Comparison of ENCODE assay signal across 9 mouse cellular contexts in genomic region chr4:115962671-115963412, GRCm38 (mm10). TPM values are rescaled to one million over a fixed set of nuclear protein-coding genes. Genes with fewer than 3 reads are reported as not detected.
DNase-seq lines count a peak whose midpoint lies in the region; ATAC-seq and TF ChIP-seq lines count a peak whose summit lies in the region.
"Had no signal": no experiment of that assay in that cellular context is flagged by ENCODE, and none has a peak within 500 bp of the region (broad histone marks: within the 10 kb centered on the region; RNA-seq: fewer than 3 reads in every experiment).

No protein-coding gene starts in this region.

- H3K36me3 ChIP-seq in ES-Bruce4 (ENCODE audit: control insufficient read depth, insufficient read depth, low read length, poor library complexity, severe bottlenecking) = no peaks in the 10 kb centered on the region
- no peaks in the 10 kb centered on the region for H3K36me3 ChIP-seq in embryonic facial prominence, embryonic 11.5 days (replicated peaks; ENCODE audit: control insufficient read depth, insufficient read depth, low read depth, low read length)
- H3K36me3 ChIP-seq in hindbrain, embryonic 10.5 days = no peaks in the 10 kb centered on the region

- peak overlapping the region; percentile 47 for H3K4me3 ChIP-seq in ES-Bruce4 (ENCODE audit: low read depth, low read length)
- peak overlapping the region; percentile 56 for H3K4me3 ChIP-seq in embryonic facial prominence, embryonic 11.5 days (ENCODE audit: low read depth, low read length)
- H3K4me3 ChIP-seq in hindbrain, embryonic 10.5 days = peak overlapping the region; percentile 66
- peak overlapping the region; percentile 78 for H3K4me3 ChIP-seq in left cerebral cortex, adult 2 months

- intact Hi-C loops in left cerebral cortex, adult 2 months (cut with DNase I) = no loop called here

- no peak overlapping the region for H3K27ac ChIP-seq in ES-Bruce4 (ENCODE audit: insufficient read depth, low read length)
- H3K27ac ChIP-seq in embryonic facial prominence, embryonic 11.5 days (replicated peaks; ENCODE audit: low read depth, low read length) = no peak overlapping the region
- H3K27ac ChIP-seq in hindbrain, embryonic 10.5 days = peak overlapping the region; percentile 83
- no peak overlapping the region for H3K27ac ChIP-seq in left cerebral cortex, adult 2 months

- TF ChIP-seq CTCF in ES-Bruce4 (IDR thresholded peaks at IDR 0.05; ENCODE audit: low read depth, low read length) = no peak
- TF ChIP-seq CTCF in left cerebral cortex, adult 2 months (IDR thresholded peaks at IDR 0.05) = no peak; the same call in 1 of the 2 replicates

- no peak for TF ChIP-seq EP300 in ES-Bruce4 (IDR thresholded peaks at IDR 0.05; ENCODE audit: insufficient read depth, low read depth, low read length)

- TF ChIP-seq POLR2A in ES-Bruce4 (IDR thresholded peaks at IDR 0.05; ENCODE audit: insufficient read depth, low read length) = no peak

- peaks cover 5% of the 10 kb centered on the region; the same call in 1 of the 2 replicates for H3K27me3 ChIP-seq in ES-Bruce4 (ENCODE audit: control insufficient read depth, insufficient read depth, low read length, poor library complexity, severe bottlenecking)
- H3K27me3 ChIP-seq in embryonic facial prominence, embryonic 11.5 days (ENCODE audit: control insufficient read depth, insufficient read depth, low read length) = peaks cover 65% of the 10 kb centered on the region
- peaks cover 100% of the 10 kb centered on the region for H3K27me3 ChIP-seq in hindbrain, embryonic 10.5 days (ENCODE audit: insufficient read depth, poor library complexity, severe bottlenecking)

- H3K4me1 ChIP-seq in ES-Bruce4 (ENCODE audit: control insufficient read depth, insufficient read depth, low read length) = no peaks in the 10 kb centered on the region
- H3K4me1 ChIP-seq in embryonic facial prominence, embryonic 11.5 days (ENCODE audit: control insufficient read depth, insufficient read depth, low read length) = peaks cover 4% of the 10 kb centered on the region; the same call in 1 of the 2 replicates
- peaks cover 58% of the 10 kb centered on the region for H3K4me1 ChIP-seq in hindbrain, embryonic 10.5 days (replicated peaks)

- peak; percentile 36 to 70 for DNase-seq in adrenal gland, adult (ENCODE audit: inconsistent age in 2 of 2, low spot score in 1 of 2)
- DNase-seq in adrenal gland, adult 8-10 months = no peak
- DNase-seq in embryonic facial prominence, embryonic 11.5 days (ENCODE audit: low spot score) = peak; percentile 67
- peak; percentile 78 for DNase-seq in hindbrain, embryonic 10.5 days (ENCODE audit: low spot score)
- DNase-seq in left cerebral cortex, adult 2 months (ENCODE audit: extremely low spot score in 1 of 2, low spot score in 2 of 2) = peak; percentile 37 to 45
- peak; percentile 93 for DNase-seq in retina, postnatal 7 days (ENCODE audit: low read depth, low spot score)

- ATAC-seq in embryonic facial prominence, embryonic 11.5 days (replicated peaks; ENCODE audit: insufficient number of reproducible peaks, low FRiP score, low TSS enrichment, low read depth) = peak; percentile 63
- peak; percentile 38; the same call in 1 of the 2 replicates for ATAC-seq in megakaryocyte, adult 5-6 weeks (ENCODE audit: poor library complexity, severe bottlenecking)

- peak overlapping the region; percentile 60 for H3K9ac ChIP-seq in ES-Bruce4 (ENCODE audit: low read depth, poor library complexity, severe bottlenecking)
- H3K9ac ChIP-seq in embryonic facial prominence, embryonic 11.5 days (replicated peaks; ENCODE audit: low read length) = peak overlapping the region; percentile 60

- no peaks in the 10 kb centered on the region for H3K9me3 ChIP-seq in ES-Bruce4 (replicated peaks; ENCODE audit: control insufficient read depth, insufficient read depth, low read length, poor library complexity, severe bottlenecking)
- H3K9me3 ChIP-seq in embryonic facial prominence, embryonic 11.5 days (replicated peaks; ENCODE audit: control insufficient read depth, low read length) = no peaks in the 10 kb centered on the region
- H3K9me3 ChIP-seq in hindbrain, embryonic 10.5 days = no peaks in the 10 kb centered on the region

- under 1% methylated on average over 75 of the region's 79 CpGs for WGBS in embryonic facial prominence, embryonic 11.5 days
- WGBS in hindbrain, embryonic 10.5 days = under 1% methylated on average over 79 of the region's 79 CpGs

- H3K4me2 ChIP-seq in embryonic facial prominence, embryonic 11.5 days (ENCODE audit: low read depth, low read length) = peak overlapping the region; percentile 96

RNA-seq across cellular contexts. Expression of gene Dmbx1, which starts 23.1 kb away (rescaled TPM):
- total RNA-seq in adrenal gland, adult 8-10 months (2022) = not detected
- polyA plus RNA-seq in ES-Bruce4 (2011; ENCODE audit: insufficient read depth, insufficient read length, low read depth, missing spikeins) = 0.70 and 0.88 TPM in 2 replicates
- polyA plus RNA-seq in embryonic facial prominence, embryonic 11.5 days (2014; fragmentation: Nextera tagmentation; extraction: Ambion mirVana) = 1.0 and 1.4 TPM in 2 replicates
- polyA plus RNA-seq in hindbrain, embryonic 10.5 days (2016; fragmentation: Nextera tagmentation; extraction: Ambion mirVana) = 3.2 and 4.0 TPM in 2 replicates
- total RNA-seq in left cerebral cortex, adult 2 months (2021) = not detected
- total RNA-seq in megakaryocyte, adult 5-6 weeks (2015) = not detected in 2 replicates
- not detected in 2 replicates for total RNA-seq in megakaryocyte, adult 5-6 weeks (2017)
- total RNA-seq: gastrocnemius, postnatal 4 days had no signal

RNA-seq across cellular contexts. Expression of gene Faah, which starts 54.9 kb away (rescaled TPM):
- total RNA-seq in adrenal gland, adult 8-10 months (2022) = 10 to 100 TPM in 1 of 4 experiments, 1 to 10 TPM in 3; 4.1 to 10.5 (median 6.0) TPM
- polyA plus RNA-seq in ES-Bruce4 (2011; ENCODE audit: insufficient read depth, insufficient read length, low read depth, missing spikeins) = 1.9 and 2.7 TPM in 2 replicates
- 1.4 and 1.8 TPM in 2 replicates for polyA plus RNA-seq in embryonic facial prominence, embryonic 11.5 days (2014; fragmentation: Nextera tagmentation; extraction: Ambion mirVana)
- 2.6 and 4.4 TPM in 2 replicates for polyA plus RNA-seq in hindbrain, embryonic 10.5 days (2016; fragmentation: Nextera tagmentation; extraction: Ambion mirVana)
- total RNA-seq in left cerebral cortex, adult 2 months (2021) = 100 to 1,000 TPM; 100 to 103 TPM
- total RNA-seq in megakaryocyte, adult 5-6 weeks (2015) = 0.71 and 1.8 TPM in 2 replicates
- total RNA-seq in megakaryocyte, adult 5-6 weeks (2017) = 1.3 and 2.2 TPM in 2 replicates

Comparison
In these comparisons a context has a peak if more than half of its experiments do, and no peak if none do; other contexts are left out.
1. RNA of gene Faah, which starts 54.9 kb away (total RNA-seq): 100 to 103 TPM in left cerebral cortex, adult 2 months; 4.1 to 10.5 TPM in adrenal gland, adult 8-10 months and 0.71 to 2.2 TPM in megakaryocyte, adult 5-6 weeks; every median in the first group is over 4 times any median in the second.
2. Peak in every context shown above with its lines, with median percentiles within 50 percentile points of each other: H3K4me3 ChIP-seq.